Mouse (Mus musculus) retina, postnatal 1 day (tissue): ENCODE measurements at regions not wholly inside any gene's neighbourhood (a gene's known extent, or its start where the extent isn't known, plus 50 kb on each side); places are given as distances from the start of the nearest gene placed in this dataset.
"Not testable (repeated sequence)": the region's sequence is repeated elsewhere in the genome, so short reads cannot be mapped to it uniquely, and the experiment has no call there.

Experiments
- DNase-seq: peaks from one replicate; pipeline ENCODE4 v3.0.0-alpha.2; 2012

DNA sequence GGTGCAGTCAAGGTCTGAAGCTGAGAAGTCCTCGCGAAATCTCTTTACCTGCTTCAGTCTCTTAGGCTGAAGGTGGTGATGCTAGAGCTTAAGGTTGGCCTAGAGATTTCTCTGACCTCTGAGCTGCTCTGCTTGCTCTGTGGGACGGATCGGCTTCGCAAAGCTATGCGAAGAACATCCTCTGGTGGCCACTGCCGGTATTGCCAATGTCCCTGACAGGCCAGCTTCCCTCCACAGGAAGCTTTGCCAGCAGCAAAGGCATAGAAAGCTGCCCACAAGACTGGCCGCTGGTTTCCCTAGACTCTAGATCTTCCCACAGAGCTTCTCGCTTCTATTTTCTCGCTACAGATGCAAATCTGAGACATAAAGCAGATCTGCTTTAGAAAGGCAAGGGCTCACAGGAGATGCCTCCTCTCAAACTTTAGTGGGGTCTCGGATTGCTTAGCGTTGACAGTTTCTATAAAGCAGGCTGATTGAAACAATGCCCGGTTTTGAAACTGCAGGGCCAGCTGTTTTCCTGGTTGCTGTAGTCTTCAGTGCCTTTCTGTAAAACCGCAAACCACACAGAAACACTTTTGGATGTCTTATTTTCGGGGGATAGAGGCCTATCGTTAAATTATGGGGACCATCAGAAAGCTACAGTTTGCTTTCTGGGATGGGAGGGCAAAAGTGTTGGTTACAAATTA is 153.7 kb downstream of the Car8 start:
- peak; percentile 84 for DNase-seq

DNA sequence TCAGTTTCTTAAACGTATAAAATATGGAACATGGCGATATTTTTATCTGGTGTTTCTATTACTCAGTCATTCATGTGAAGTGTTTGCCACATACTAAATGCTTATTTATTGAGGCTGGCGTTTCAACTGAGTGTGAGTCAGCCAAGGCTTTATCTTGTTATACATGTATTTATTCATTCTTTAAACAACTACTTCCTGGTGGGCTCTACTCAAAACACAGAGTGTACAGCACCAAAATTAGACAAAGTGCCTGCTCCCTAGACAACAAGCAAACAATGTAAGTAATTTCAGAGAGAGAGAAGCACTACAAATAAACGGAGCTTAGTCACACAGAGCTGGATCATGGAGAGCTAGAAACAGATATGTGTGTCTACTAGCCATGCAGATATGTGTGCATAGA is 159.5 kb downstream of the Car8 start:
- DNase-seq = no peak

DNA sequence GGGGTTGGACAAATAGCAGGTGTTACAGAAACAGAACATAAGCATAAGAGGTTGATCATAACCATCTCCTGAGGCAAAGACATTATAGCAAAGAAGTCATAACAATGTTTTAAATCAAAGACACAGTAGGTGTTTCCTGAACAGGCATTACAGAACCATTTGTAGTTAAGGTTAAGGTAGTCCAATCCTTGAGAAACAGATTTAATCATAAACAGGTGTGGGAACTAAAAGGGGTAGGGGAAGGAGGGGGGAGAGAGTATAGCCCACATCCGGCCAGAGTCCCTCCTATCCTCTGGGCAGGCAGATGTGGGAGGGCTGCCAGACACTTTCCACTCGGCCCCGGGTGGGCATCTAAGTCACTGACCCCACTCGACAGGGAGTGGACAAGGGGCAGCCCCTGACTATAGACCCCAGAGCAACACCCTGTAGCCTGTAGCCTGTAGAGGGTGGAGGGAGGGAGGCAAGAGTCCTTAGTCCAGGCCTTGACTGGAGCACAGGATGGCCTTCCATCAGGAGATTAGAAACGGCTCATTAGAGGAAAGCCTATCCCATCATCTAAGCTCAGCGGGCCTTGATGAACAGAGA is 165.8 kb downstream of the Car8 start:
- DNase-seq = no peak

DNA sequence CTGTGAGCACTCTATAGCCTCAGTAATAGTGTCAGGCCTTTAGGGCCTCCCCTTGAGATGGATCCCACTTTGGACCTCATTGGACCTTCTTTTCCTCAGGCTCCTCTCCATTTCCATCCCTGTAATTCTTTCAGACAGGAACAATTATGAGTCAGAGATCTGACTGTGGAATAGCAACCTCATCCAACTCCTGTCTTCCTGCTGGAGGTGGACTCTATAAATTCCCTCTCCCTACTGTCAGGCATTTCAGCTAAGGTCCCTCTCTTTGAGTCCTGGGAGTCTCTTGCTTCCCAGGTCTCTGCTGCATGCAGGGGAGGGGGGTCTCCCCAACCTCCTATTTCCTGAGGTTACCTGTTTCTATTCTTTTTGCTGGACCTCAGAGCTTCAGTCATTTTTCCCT is 168.1 kb downstream of the Car8 start:
- DNase-seq = not testable (repeated sequence)

DNA sequence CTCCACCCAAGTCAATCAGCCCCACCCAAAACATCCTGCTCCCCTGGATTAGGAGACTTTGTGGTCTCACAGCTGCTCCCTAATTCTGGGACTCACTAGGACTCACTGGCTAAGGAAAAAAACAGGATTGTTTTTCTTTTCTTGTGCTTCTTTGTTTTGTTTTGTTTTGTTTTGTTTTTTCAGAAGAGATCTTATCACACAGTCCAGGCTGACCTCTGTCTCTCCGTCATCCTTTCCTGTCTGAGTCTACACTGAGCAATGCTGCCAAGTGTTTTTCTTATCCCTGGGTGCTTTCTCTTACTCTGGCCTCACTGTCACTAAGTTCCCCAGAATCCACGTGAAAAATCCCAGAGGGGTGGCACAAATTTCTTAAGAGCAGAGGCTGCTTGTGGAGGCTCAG is 170.8 kb downstream of the Car8 start:
- no peak for DNase-seq

DNA sequence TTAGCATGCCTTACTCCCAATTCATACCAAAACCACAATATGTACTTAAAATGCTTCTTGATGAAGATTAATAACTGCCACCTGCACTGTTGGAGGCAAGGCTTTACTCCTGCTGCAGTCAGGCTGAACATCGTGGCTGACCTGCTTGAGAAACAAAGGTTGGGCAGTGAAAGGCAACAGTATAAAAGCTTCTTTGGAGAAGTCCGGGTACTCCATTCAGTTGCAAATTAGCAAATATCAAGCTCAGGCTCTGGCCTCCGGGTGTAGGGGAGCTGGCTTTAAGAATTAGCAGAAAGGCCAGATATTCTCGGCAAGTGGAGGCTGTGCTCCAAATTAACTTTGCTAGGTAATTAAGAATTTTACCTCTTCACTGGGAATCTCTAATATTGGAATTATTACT is 197.1 kb downstream of the Car8 start:
- DNase-seq = no peak

DNA sequence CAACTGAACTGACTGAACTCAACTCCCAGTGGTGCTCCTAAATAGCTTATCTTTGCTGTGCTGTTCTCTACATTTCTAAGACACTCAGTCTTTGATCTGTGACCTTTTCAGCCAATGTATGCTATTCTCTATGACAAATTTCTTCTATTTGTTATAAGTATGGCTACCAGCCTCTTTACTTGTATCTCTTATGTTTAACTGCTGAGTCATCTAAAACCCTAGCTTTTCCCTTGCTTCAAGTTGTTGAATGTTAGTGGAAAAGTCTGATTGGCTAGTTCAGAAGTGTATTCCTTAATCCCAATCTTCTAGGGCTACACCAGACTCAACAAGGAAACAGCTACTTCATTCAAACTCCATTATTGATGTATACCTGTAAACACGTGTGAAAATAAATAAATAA is 201.0 kb downstream of the Car8 start:
- DNase-seq = no peak

DNA sequence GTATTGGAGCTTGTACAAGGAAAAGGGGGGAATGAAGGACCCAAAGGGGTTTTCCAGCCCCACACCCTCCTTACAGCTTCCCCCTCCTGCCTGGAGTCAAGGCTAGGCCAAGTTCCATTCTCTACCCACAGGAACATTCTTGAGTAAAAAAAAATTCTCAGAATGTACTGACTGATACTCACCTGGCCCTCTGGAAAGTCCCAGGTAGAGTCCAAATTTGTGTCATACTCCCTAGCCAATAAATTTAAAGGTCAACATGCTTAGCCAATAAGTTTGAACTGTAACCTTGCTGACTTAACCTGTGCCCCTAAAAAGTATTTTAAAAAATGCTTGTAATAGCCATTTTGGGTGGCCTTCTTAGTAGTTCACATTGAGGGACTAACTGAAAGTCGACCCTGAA is 205.4 kb downstream of the Car8 start:
- DNase-seq = not testable (repeated sequence)

DNA sequence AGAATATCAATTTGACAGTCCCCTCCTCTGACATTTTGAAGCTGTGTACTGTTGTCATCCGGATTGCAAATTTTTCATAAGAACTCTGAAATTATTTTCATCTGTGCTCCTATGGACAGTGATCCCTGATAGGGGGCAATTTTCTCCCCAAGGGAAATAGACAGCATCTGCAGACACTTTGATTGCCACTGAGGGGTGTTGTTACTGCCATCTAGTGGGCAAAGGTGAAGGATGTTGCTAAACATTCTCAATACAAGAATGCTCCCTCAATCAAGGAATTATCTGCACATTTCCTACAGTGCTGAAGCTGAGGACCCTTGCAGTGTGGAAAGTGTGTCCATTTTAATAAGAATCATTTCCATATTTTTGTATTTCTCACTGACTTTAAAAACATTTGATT is 233.7 kb downstream of the Car8 start:
- peak; percentile 75 for DNase-seq

DNA sequence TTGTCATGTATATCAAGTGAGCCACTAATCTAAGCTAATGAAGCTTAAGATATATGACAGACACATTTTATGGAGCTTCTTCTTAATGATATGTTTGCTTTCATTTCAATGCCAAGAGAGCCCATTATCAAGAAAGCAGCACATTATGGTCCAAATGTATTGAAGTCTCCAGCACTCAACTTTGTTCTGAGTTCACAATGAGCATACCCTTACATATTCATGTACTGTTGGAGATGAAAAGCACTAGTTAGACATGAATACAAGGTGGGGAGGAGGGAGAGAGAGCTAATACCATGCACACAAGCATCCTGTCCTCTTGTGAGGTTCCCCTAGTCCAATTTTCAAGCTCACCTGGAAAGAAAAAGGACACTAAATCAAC is 241.3 kb downstream of the Car8 start:
- DNase-seq = no peak

DNA sequence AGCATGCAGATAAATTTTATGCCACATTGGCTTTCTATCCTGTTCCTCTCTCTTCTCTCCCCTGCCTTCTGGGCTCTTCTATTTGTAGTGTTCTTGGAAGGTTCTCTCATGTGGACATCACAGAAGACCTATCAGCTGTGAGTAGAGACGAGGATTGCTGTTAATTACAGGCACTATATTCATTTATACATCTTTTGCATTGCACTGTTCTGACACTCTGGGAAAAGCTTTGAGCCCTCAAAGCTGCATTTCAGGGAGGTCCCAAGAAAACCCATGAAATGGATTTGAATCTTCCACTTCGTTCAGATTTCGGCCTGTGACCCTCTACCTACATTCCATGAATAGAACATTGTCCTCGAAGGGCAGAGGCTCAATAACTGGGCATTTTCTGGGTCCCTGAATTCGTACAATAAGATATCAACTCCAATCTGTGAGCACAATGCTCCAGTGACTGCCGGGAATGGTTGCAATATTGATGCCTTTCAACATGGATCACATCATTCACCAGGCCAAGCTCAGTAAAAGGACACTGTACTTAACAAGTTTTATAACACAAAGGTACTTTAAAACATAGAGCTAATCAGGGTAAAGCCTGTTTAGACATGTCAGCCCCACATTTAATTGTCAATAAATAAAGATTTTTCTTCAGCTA is 241.8 kb downstream of the Car8 start:
- peak; percentile 93 for DNase-seq

DNA sequence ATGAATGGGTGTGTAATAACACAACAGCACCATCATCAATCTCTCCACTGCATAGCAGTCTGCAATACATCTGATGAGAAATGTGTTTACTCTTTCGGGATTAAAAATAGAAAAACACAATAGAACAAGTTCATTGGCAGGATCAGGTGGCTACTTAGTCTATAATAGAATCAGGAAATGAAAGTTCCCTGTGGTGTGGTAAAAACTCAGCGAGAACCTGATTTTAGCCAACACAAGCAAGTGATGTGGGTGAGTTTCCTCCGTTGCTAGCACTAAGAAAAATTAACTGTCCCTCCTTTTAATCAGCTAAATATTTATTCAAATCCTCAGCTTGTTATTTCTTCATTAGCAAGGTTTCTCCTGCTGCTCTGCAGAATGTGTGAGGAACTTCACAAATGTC is 245.9 kb downstream of the Car8 start:
- DNase-seq = no peak

DNA sequence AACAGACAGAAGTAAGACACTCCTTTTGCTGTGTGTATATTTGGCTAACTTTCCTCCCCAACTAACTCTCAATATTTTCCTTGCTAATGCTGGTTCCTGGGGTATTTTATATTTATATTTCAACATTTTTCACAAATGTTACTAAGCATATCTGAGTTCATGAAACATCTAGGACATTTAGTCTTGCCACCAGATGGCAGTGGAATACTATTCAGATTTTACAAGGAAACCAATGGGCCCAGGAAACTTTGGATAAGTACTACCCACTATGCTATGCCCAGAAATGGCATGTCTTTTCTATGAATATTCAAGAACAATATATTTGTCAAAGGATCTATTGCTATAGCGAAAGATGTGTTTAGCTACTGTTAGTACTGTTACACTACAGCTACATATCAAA is 251.1 kb downstream of the Car8 start:
- DNase-seq = peak; percentile 30

DNA sequence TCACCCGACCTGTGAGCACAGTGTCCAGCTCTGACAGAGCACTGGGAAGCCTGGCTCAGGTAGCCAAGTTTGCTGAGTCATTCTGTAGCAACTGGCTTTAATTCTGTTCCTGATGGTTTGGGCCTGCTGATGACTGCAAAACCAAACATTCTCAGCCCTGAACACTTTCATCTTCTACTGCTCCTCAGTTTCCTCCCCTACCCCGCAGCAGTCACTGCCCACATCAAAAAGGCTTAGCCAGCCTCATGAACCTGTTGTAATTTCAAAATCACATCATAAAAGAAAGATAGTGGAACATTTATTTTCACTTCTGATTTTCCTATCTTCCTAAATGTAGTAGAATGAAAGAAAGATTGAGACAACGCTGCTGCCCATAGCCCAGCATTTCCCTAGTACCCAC is 251.5 kb downstream of the Car8 start:
- DNase-seq = no peak

DNA sequence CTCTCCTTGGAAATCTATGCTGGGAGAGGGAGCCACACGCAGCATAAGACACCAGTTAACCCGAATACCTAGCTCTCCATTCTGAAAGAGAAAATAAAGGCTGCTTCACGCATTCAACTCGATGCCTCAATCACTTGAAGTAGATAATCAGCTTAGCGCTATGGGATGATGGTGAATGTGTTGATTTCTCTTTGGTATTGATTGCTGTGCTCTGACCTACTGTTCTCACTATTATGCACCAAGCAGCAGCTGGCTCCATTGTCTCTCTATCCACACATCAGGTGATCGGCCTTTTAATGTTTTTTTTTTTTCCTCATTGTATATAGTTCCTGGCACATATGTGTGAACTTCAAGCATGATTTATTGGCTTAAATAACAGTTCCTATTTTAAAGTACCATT is 254.0 kb downstream of the Car8 start:
- no peak for DNase-seq

DNA sequence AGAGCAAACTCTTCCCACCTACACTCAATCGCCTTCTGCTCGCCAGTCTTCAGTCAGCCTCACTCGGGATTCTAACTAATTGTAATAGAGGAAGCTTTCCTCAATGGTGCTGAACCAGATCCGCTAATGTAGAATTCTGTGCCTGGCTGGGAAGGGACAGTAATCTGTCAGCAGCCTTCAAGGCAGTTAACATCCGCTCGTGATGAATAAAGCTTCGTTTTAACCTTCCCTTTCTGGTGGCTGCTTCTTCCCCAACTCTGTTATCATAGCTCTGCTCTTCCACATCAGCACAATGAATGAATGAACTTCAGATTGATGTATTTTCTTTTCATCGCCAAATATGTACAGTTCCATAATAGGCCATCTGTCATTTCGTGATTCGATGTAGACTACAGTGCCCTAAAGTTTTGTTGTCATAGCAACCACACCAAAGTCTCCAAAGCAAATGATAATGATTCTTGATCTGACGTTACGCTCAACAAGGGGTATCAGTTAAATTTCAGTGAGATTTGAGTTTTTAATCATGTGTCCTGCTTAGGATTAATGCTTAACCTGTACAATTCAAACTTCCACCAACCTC is 259.0 kb downstream of the Car8 start:
- no peak for DNase-seq

DNA sequence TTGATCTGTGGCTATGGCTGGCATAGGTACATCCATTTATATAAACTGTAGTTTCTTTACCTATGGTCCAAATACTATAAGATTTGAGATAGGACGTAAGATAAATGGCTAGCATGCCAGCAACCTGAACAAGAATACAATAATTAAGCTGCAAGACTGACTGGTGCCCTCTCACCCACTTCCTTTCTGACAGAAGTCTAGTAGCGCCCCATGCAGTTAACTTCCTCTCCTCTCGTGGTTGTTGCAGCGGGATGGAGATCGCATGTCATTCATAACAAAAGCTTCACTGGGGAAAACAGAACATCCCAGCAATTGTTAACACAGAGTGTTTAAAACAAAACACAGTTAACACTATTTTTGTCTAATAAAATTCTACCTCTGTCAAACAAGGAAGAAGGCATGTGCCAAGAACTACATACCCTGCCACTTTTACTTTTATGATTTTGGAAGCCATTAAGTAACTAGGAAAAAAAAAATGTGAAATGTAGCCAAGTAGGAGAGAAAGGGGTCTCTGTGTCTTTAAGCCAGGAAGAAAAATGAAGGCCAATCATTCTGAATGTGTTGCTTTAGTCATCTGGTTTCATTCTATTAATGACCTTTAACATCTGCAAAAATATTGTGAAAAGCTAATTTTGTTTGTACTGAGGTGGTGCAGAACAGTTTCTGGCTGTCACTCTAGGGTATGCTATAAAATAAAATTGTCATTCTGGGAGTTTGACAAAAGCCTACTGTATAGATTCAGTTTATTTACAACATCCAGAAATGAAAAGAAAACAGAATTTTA is 261.0 kb downstream of the Car8 start:
- no peak for DNase-seq

DNA sequence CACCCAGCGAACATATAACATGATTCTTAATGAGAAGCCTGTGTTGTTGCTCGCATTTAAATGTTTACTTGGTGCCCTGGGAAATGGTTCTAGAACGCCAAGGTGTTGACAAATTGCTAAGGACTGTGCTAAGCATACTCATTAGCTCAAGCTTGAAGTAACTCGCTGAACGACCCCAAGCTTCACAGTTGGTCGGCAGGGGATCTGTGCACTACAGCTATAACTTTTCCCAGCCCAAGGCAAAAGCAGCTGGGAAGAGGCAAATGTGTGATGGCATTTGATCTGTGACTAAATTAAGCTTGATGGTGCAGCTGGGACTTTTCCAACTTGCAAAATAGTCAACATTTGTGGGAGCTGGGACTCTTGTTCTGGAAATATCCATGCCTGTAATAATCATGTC is 268.6 kb downstream of the Car8 start:
- DNase-seq = peak; percentile 23

DNA sequence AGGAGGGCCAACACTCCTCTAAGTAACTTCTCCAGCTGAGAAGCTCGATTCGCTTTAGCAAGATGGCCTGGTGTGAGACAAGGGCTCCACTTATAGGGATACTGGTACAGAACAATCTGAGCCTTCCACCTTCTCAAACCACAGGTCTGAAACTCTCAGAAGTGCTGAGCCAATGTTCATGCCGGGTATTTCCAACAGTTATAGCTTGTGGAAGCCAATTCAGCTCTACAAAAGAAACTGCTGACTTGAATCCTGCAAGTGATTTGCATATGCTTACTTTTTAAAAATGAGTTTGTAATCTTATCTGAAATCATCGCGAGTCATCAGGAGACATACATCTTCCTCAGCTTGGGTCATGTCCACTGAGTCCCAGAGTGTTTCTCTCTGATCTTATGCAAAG is 273.2 kb downstream of the Car8 start:
- no peak for DNase-seq

DNA sequence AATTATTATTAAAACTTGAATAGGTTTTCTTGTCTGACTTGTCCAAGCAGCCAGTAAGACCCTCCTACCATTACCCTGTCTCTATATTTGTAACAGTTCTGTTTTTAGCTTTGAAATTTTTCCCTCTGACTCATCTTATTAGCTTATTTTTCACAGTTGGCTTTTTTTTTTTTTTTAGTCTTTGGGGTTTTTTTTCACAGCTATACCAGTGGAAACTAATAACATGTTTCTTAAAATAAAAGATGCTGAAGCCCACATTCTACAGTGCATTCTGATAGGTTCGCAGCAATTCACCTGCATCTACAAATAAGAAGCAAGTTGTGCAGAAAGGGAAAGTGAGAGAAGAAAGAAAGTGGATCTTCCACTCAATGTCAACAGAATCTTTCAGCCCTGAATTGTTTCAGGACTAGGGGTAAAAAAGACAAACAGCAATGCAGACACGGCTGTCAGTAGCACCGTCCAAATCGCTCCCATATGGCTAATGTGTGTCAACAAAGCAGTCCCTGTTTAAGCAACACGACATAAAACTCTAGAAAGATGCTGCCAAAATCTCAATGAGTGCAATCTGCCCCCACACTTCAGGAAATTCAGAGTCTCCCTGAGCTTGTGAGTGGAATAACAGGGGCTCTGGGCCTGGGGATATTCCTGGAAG is 277.2 kb downstream of the Car8 start:
- DNase-seq = no peak

DNA sequence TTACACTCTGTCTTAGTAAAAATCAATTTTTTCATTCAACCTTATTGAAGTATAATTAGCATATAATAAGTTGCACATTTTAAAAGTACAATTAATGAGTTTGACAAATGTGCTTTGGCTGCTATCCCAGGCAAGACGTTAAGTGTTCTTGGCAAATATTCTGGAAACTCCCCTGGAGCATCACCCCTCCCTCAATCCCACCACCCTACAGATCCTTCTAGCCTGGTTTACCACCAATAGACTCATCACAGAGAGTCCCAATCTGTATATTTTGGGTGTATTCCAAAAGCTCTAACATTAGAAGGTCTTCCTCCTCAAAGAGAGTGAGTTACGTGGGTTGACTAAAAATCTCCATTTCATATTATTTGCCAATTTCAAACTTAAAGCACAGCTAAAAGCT is 278.5 kb downstream of the Car8 start:
- DNase-seq = no peak

DNA sequence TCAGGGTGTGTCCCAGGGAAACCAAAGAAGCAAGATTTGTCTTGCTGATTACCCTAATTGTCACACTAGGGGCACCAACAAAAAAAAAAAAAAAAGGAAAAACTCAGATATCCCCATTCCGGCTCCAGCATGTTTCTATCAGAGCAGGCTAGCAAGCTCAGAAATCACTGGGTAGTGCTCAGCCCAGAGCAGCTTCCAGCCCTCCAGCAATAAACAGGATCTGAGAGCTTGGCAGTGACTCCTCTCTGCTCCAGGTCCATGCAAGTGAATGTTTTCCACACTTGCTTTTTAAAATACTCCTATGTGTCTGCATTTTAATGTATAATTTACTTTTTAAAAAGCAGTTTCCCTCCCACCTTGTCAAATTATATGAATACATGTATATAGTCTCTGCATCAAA is 290.8 kb downstream of the Car8 start:
- no peak for DNase-seq

DNA sequence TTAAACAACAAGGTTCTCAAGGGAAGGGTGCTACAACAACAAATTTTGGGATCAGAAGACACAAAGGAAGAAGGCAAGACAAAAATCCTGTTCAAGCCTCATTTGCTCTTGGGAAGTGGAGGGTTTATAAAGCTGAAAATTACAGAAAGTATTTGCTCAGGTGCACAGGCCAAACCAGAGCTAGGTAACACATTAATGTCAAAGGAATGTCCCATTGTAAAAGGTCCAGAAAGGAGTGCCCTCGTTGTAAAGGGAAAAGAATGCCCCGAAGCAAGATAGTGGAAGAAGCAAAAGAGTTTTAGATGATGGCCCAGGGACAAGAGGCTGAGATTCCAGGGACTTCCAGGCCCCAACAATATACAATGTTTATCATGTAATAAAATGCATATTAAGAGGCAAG is 317.3 kb downstream of the Car8 start:
- no peak for DNase-seq
